In genomic region chr2:127453764-127454163, GRCm38 (mm10) we compare ENCODE assay signal across 9 mouse cellular contexts. TPM values are rescaled to one million over a fixed set of nuclear protein-coding genes. Genes with fewer than 3 reads are reported as not detected.
DNase-seq lines count a peak whose midpoint lies in the region; ATAC-seq and TF ChIP-seq lines count a peak whose summit lies in the region.
"Had no signal": no experiment of that assay in that cellular context is flagged by ENCODE, and none has a peak within 500 bp of the region (broad histone marks: within the 10 kb centered on the region; RNA-seq: fewer than 3 reads in every experiment).

No protein-coding gene starts in this region.

- H3K79me2 ChIP-seq in MEL (ENCODE audit: control insufficient read depth, insufficient read depth, low read length, poor library complexity) = no peaks in the 10 kb centered on the region

- no peaks in the 10 kb centered on the region for H3K9me3 ChIP-seq in MEL (replicated peaks; ENCODE audit: insufficient read depth, low read length)
- H3K9me3 ChIP-seq: lung, embryonic 15.5 days had no signal

- peak; percentile 66 for TF ChIP-seq RAD21 in MEL (IDR thresholded peaks at IDR 0.05; ENCODE audit: low read depth, low read length)

- no peaks in the 10 kb centered on the region; a peak in 1 of 4 replicates for H3K27me3 ChIP-seq in MEL (ENCODE audit: control insufficient read depth in 1 of 2, insufficient read depth in 2 of 2, low read length in 2 of 2)

- H3K27ac ChIP-seq in MEL (ENCODE audit: control insufficient read depth, low read depth, low read length) = no peak overlapping the region
- H3K27ac ChIP-seq: lung, embryonic 15.5 days had no signal

- H3K36me3 ChIP-seq in MEL (ENCODE audit: control insufficient read depth in 1 of 2, insufficient read depth in 2 of 2, low read length in 2 of 2) = peaks cover 0 to 12% of the 10 kb centered on the region in 2 experiments; a peak in 2 of 4 replicates
- H3K36me3 ChIP-seq: lung, embryonic 15.5 days had no signal

- H3K9ac ChIP-seq in MEL (ENCODE audit: control insufficient read depth, low read depth, low read length, poor library complexity, severe bottlenecking) = no peak overlapping the region
- H3K9ac ChIP-seq: lung, embryonic 15.5 days had no signal

- no peak for ATAC-seq in inflammation-experienced regulatory T-cells, adult 6 months

- DNase-seq in CD4-positive helper T cell, adult 2 months (ENCODE audit: low read depth, low spot score) = peak; percentile 44
- peak; percentile 70 for DNase-seq in MEL (ENCODE audit: low read depth, low spot score)
- DNase-seq in cerebellum, adult 11-12 months = peak; percentile 62
- peak; percentile 62 to 82 for DNase-seq in frontal cortex, postnatal 36 days (ENCODE audit: low spot score in 2 of 2)
- peak; percentile 81 to 88 for DNase-seq in kidney, postnatal 36 days
- DNase-seq in lung, postnatal 10 days = peak; percentile 87
- peak; percentile 77 for DNase-seq in right cerebral cortex, postnatal 14 days

- no peak overlapping the region for H3K4me3 ChIP-seq in MEL (ENCODE audit: control insufficient read depth in 1 of 2, insufficient read depth in 1 of 2, low read depth in 2 of 2, low read length in 2 of 2)
- H3K4me3 ChIP-seq: lung, embryonic 15.5 days had no signal

- peak; percentile 81 to 91 (median 90) for TF ChIP-seq CTCF in MEL (IDR thresholded peaks at IDR 0.05 in 2 of 3, conservative IDR thresholded peaks at IDR 0.05 in 1 of 3; ENCODE audit: control insufficient read depth in 1 of 3, insufficient read depth in 1 of 3, low read depth in 2 of 3, low read length in 3 of 3, poor library complexity in 1 of 3, severe bottlenecking in 1 of 3)

- TF ChIP-seq POLR2A in MEL (IDR thresholded peaks at IDR 0.05; ENCODE audit: control insufficient read depth in 1 of 2, insufficient read depth in 1 of 2, low read depth in 1 of 2, low read length in 2 of 2, poor library complexity in 1 of 2) = no peak

- no peak for TF ChIP-seq EP300 in MEL (IDR thresholded peaks at IDR 0.05; ENCODE audit: low read depth in 1 of 2, low read length in 2 of 2)

- H3K4me1 ChIP-seq in MEL (ENCODE audit: control insufficient read depth in 1 of 2, insufficient read depth in 2 of 2, low read length in 2 of 2) = peaks cover 11 to 20% of the 10 kb centered on the region in 2 experiments

TF ChIP-seq in MEL, 35 proteins besides CTCF, POLR2A, EP300 and RAD21:
- TF ChIP-seq ELF1 (IDR thresholded peaks at IDR 0.05; ENCODE audit: low read depth, low read length) = peak; percentile 28; the same call in 1 of the 2 replicates
- TF ChIP-seq MYC (IDR thresholded peaks at IDR 0.05; ENCODE audit: low read depth, low read length) = peak; percentile 69
- TF ChIP-seq NELFE (IDR thresholded peaks at IDR 0.05; ENCODE audit: low read depth, low read length) = no peak
- TF ChIP-seq MYB (IDR thresholded peaks at IDR 0.05; ENCODE audit: low read depth, low read length) = no peak
- TF ChIP-seq CHD1 (IDR thresholded peaks at IDR 0.05; ENCODE audit: low read depth, low read length) = no peak
- TF ChIP-seq ZC3H11A (IDR thresholded peaks at IDR 0.05; ENCODE audit: low read depth, low read length) = peak; percentile 55; the same call in 1 of the 2 replicates
- TF ChIP-seq SMC3 (IDR thresholded peaks at IDR 0.05; ENCODE audit: low read depth, low read length) = peak; percentile 89
- 0 out of 2 replicates have a peak, but pooled peaks have one; percentile 44 for TF ChIP-seq BHLHE40 (IDR thresholded peaks at IDR 0.05; ENCODE audit: borderline replicate concordance, low read depth, low read length)
- peak; percentile 30; the same call in 1 of the 2 replicates for TF ChIP-seq SIN3A (IDR thresholded peaks at IDR 0.05; ENCODE audit: low read length)
- no peak for TF ChIP-seq TAL1 (IDR thresholded peaks at IDR 0.05; ENCODE audit: low read length)
- no peak for TF ChIP-seq HCFC1 (IDR thresholded peaks at IDR 0.05; ENCODE audit: low read depth, low read length)
- peak; percentile 54 for TF ChIP-seq MXI1 (IDR thresholded peaks at IDR 0.05; ENCODE audit: low read depth, low read length)

RNA-seq across cellular contexts. Expression of gene Fahd2a, which starts 9.4 kb away (rescaled TPM):
- total RNA-seq in MEL (2012; rRNA removed) = 7.2 and 8.2 TPM in 2 replicates
- 1 to 10 TPM in 1 of 2 experiments, not detected in 1; 6.8 TPM for polyA plus RNA-seq in MEL (2012; ENCODE audit: insufficient read depth in 1 of 2, insufficient read length in 2 of 2, low read depth in 1 of 2, low replicate concordance in 2 of 2, missing spikeins in 1 of 2)
- polyA plus RNA-seq in inflammation-experienced regulatory T-cells, adult 6 months (2017; shearing (Covaris generic)) = 10 to 100 TPM; 29.3 to 66.5 (median 38.0) TPM

RNA-seq across cellular contexts. Expression of gene Gpat2, which starts 28.8 kb away (rescaled TPM):
- not detected in 2 replicates for total RNA-seq in MEL (2012; rRNA removed)
- under 1 TPM in 1 of 2 experiments, not detected in 1; 0.07 TPM for polyA plus RNA-seq in MEL (2012; ENCODE audit: insufficient read depth in 1 of 2, insufficient read length in 2 of 2, low read depth in 1 of 2, low replicate concordance in 2 of 2, missing spikeins in 1 of 2)
- under 1 TPM in 2 of 3 experiments, not detected in 1; 0.14 to 0.34 TPM for polyA plus RNA-seq in inflammation-experienced regulatory T-cells, adult 6 months (2017; shearing (Covaris generic))
